Mouse (Mus musculus) spleen, adult 2 months (tissue): ENCODE results near the gene Gcc1. TPM values are rescaled to one million over a fixed set of nuclear protein-coding genes. Genes with fewer than 3 reads are reported as not detected.

Experiments
- DNase-seq, 2 experiments: peaks; one replicate each; pipeline versions ENCODE4 v3.0.0 to v3.0.0-alpha.2; 2012 to 2021; ENCODE audit warnings: low spot score in 2 of 2, low read depth in 1 of 2
- H3K27ac ChIP-seq: fragments of 200-500 bp; 2 replicates; pipeline ENCODE4 v1.5.1; 2012; ENCODE audit warnings: low read length, inconsistent platforms; ENCODE audit not compliant: insufficient read depth
- H3K27me3 ChIP-seq: fragments of 200-500 bp; 2 replicates; pipeline ENCODE4 v1.6.1; 2012; ENCODE audit warnings: mild to moderate bottlenecking, moderate library complexity, low read length, inconsistent platforms; ENCODE audit not compliant: control insufficient read depth, insufficient read depth
- H3K36me3 ChIP-seq: fragments of 200-500 bp; 2 replicates; pipeline ENCODE4 v1.6.1; 2012; ENCODE audit warnings: mild to moderate bottlenecking, low read length, inconsistent platforms; ENCODE audit not compliant: control insufficient read depth, insufficient read depth
- H3K4me1 ChIP-seq: fragments of 200-500 bp; 2 replicates; pipeline ENCODE4 v1.6.1; 2011; ENCODE audit warnings: inconsistent platforms; ENCODE audit not compliant: control insufficient read depth, insufficient read depth, insufficient read length
- H3K4me3 ChIP-seq: fragments of 200-500 bp; 2 replicates; pipeline ENCODE4 v1.5.1; 2011; ENCODE audit warnings: mild to moderate bottlenecking, inconsistent platforms; ENCODE audit not compliant: insufficient read depth, insufficient read length; ENCODE audit errors: extremely low read depth
- CTCF ChIP-seq: fragments of 200-500 bp; IDR thresholded peaks from 2 replicates; pipeline ENCODE4 v1.5.1; 2011; ENCODE audit warnings: mild to moderate bottlenecking, inconsistent platforms; ENCODE audit not compliant: insufficient read depth, insufficient read length, insufficient replicate concordance; ENCODE audit errors: extremely low read depth
- POLR2A ChIP-seq: fragments of 200-500 bp; IDR thresholded peaks from 2 replicates; pipeline ENCODE4 v1.6.1; 2011; ENCODE audit warnings: low read depth, low read length, inconsistent platforms
- WGBS: fragments of 180-500 bp; shearing (Covaris S2); methylation state at CpG from one replicate; pipeline ENCODE4 v1.1.7; 2018; 5-methylcytosine and 5-hydroxymethylcytosine counted together
- polyA plus RNA-seq: library from polyadenylated mRNA; depleted of rRNA; stranded (reverse); fragments of >200 nt; gene quantifications from 2 replicates; pipeline ENCODE4 v1.2.3, GENCODE M21; 2012

The Gcc1 gene
- polyA plus RNA-seq, 1 experiment: 5.1 TPM

DNA sequence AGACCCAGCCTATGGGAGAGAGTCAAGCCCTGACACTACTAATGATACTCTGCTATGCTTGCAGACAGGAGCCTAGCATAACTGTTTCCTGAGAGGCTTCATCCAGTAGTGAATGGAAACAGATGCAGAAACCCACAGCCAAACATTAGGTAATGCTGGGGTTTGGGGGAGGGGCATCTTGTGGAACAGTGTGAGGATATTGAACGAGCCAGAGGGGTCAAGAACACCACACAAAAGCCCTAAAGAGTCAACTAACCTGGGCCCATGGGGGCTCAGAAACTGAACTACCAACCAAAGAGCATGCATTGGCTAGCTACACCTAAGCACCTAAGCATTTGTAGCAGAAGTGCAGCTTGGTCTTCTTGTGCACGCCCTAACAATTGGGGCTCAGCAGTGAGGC lies 17.0 kb downstream of the Gcc1 start:
- Histone ChIP-seq H3K4me1 (no peaks in the 10 kb centered on the region), H3K27ac (no peak overlapping the region), H3K27me3 (no peaks in the 10 kb centered on the region), H3K4me3 (no peak overlapping the region), H3K36me3 (no peaks in the 10 kb centered on the region; the same call in 1 of the 2 replicates)
- TF ChIP-seq CTCF (no peak), POLR2A (no peak)
- 53% methylated on average over 2 of the region's 2 CpGs for WGBS
- no peak for DNase-seq

DNA sequence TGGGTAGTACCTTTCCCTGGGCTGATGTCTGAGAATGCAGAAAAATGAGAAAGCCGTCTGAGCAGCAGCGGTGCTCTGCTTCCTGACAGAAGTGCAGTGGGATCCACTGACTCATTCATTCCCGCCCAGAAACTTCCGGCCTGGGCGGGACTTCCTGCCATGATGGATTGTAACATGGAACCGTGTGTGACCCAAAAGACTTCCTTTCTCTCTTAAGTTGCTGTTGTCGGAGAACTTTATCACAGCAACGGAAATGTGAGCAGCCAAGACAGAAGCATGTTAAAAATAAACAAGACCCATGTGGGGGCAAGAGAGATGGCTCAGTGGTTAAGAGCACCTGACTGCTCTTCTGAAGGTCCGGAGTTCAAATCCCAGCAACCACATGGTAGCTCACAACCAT lies 18.1 kb downstream of the Gcc1 start:
- 47% methylated on average over 9 of the region's 9 CpGs for WGBS
- no peak for TF ChIP-seq POLR2A
- TF ChIP-seq CTCF: no peak
- no peak overlapping the region for H3K4me3 ChIP-seq
- no peaks in the 10 kb centered on the region for H3K27me3 ChIP-seq
- no peak overlapping the region for H3K27ac ChIP-seq
- DNase-seq: no peak
- H3K4me1 ChIP-seq: no peaks in the 10 kb centered on the region
- H3K36me3 ChIP-seq: no peaks in the 10 kb centered on the region

DNA sequence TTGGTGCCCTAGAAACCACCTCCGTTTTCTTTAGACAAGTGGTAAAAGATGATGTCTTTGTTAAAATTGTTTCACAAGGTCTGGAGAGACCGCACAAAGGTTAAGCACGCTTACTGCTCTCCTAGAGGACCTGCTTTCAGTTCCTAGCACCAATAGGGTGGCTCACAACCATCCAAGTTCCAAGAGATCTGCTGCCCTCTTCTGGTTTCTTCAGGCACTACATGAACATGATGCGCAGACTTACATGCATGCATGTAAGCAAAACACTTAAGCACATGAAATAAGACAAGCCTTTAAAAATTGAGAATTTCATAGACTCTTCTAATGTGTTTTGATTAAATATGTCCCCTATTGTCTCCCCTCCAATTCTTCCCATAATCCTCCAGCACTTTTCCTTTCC lies 28.4 kb downstream of the Gcc1 start:
- no peak overlapping the region for H3K4me3 ChIP-seq
- H3K4me1 ChIP-seq: no peaks in the 10 kb centered on the region; the same call in 1 of the 2 replicates
- H3K27ac ChIP-seq: no peak overlapping the region
- H3K27me3 ChIP-seq: peaks cover 9% of the 10 kb centered on the region
- TF ChIP-seq POLR2A: no peak
- TF ChIP-seq CTCF: no peak
- no peaks in the 10 kb centered on the region for H3K36me3 ChIP-seq
- no peak for DNase-seq
- 94% methylated on average over 4 of the region's 4 CpGs for WGBS

DNA sequence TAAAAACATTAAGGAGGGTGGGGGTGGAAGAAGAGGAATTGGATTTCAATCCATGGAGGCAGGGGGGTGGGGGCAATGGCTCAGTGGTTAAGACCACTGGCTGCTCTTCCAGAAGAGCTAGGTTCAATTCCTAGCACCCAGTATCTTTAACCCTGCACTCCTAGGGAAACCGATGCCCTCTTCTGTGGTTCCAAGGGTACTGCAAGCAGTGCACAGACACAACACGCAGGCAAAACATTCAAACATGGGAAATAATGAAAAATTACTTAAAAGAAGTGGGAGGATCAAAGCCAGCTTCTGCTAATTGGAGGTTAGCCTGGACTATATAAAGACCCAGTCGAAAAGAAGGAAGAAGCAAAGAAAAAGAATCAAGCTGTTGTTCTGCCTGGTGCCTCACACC lies 29.5 kb downstream of the Gcc1 start:
- WGBS: 88% methylated on average over 3 of the region's 3 CpGs
- no peak for TF ChIP-seq CTCF
- no peak for TF ChIP-seq POLR2A
- Histone ChIP-seq H3K4me3 (no peak overlapping the region), H3K27ac (no peak overlapping the region), H3K4me1 (no peaks in the 10 kb centered on the region; the same call in 1 of the 2 replicates), H3K27me3 (peaks cover 9% of the 10 kb centered on the region), H3K36me3 (no peaks in the 10 kb centered on the region)
- no peak for DNase-seq

DNA sequence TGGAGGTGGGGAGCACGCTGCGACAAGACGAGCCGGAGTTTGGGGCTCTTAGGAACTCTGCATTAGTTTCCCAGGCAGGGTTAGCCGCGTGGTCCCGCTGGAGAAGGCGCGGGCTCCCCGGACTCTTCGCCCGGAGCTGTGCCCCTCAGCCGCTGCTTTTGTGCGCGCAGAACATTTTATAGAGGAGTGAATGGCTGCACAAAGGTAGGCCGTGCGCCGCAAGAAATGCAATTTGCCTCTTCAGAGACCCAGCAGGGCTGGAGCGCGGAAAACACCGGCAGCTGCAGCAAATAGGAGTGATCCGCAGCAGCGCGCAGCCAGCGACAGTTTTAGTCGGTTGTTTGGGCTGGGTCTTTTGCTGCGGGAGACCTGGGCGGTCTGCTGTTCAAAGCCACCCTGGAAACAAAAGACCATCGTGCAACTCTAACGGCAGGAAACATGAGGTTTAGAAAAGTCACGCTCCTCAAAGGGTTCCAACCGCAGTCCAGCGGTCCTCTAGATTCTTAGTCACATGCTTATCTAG lies 30.4 kb downstream of the Gcc1 start, which contains the start of gene Zfp800:
Zfp800 (minus strand) TSS at position 325 of the 523 bp plus-strand sequence.
- DNase-seq: no peak
- Histone ChIP-seq H3K36me3 (no peaks in the 10 kb centered on the region), H3K27ac (no peak within 1 kb of the TSS), H3K4me1 (no peaks in the 10 kb centered on the region; the same call in 1 of the 2 replicates), H3K27me3 (peaks cover 9% of the 10 kb centered on the region), H3K4me3 (peak within 1 kb of the TSS; percentile 49)
- no peak for TF ChIP-seq POLR2A
- TF ChIP-seq CTCF: no peak
- WGBS: 2% methylated on average over 33 of the region's 33 CpGs

DNA sequence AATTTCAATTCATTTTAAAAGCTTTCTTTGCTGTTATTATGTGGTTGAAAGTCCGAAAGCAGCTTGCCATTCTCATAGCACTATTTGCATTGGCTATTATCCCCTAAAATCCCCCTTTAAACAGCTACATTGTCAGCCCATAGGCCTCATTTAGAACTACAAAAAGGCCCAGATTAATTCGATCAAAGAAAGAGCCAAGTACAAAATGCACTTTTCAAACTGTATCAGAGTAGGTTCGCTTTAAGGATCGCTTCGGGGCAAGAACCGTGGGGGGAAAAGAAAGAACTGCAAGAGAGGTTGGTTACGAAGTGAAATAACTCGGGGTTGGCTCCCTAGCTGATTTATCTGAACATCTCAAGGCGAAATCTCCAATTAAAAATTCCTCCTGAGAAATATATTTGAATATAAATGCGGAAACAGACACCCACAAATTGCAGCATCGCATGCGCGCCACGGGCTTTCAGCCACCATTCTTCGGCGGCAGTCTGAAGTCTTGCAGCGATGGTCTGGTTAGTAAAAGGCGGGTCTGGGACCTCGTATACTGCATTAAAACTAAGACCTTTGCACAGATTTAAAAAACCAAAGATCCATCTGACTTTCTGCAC lies 31.2 kb downstream of the Gcc1 start:
- H3K4me1 ChIP-seq: no peaks in the 10 kb centered on the region; the same call in 1 of the 2 replicates
- H3K27me3 ChIP-seq: peaks cover 9% of the 10 kb centered on the region
- peak overlapping the region; percentile 49 for H3K4me3 ChIP-seq
- no peaks in the 10 kb centered on the region for H3K36me3 ChIP-seq
- 3% methylated on average over 19 of the region's 19 CpGs for WGBS
- no peak for TF ChIP-seq POLR2A
- TF ChIP-seq CTCF: no peak
- no peak overlapping the region for H3K27ac ChIP-seq
- no peak for DNase-seq

DNA sequence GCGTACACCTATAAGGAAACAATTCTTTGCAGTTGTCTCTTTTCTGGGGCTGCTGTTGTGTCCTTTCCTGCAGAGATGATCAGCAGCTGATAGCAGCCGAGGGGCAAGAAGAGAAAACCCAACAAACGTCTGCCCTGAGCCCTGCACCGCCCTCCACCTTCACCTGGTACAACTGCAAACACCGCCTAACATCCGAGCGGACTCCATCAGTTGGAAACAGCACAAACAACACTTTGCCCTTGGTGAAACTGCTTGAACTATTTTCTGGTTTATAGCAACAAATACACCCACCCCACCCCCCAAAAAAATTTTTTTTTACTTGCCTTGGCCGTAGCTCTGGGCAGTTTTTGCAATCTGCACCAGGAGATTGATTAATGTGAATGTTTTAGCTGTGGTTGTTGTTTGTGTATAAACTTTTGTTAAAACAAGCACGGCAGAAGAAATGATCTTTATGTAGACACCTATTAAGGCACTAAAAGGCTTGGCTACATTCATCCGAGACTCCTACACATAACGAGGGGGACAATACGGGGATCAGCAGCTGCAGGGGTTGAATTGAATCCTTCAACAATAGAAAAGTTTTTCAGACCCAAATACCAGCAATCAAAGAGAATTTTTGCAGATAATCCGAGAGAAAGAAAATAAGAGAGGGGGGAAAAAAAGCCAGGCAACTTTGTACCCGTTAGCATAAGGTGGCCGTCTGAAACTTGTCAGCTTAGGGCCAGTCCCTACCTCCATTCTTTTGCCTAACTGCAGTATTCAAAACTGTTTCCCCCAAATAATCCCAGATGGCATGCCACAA lies 31.9 kb downstream of the Gcc1 start:
- WGBS: 63% methylated on average over 15 of the region's 15 CpGs
- Histone ChIP-seq H3K4me1 (no peaks in the 10 kb centered on the region; the same call in 1 of the 2 replicates), H3K4me3 (no peak overlapping the region), H3K27me3 (peaks cover 9% of the 10 kb centered on the region), H3K36me3 (no peaks in the 10 kb centered on the region), H3K27ac (no peak overlapping the region)
- TF ChIP-seq POLR2A (no peak), CTCF (no peak)
- no peak for DNase-seq
